Mouse (Mus musculus) kidney, adult 9 months (tissue): ENCODE results near the gene Car1.
"Not testable (repeated sequence)": the region's sequence is repeated elsewhere in the genome, so short reads cannot be mapped to it uniquely, and the experiment has no call there.

Source experiments
- DNase-seq: peaks from one replicate; pipeline ENCODE4 v3.0.0; 2022

The Car1 gene

GRCm38 (mm10) chr3:14808211-14808610 lies at the start of gene Car1:
TSS of gene Car1 (minus strand) at chr3:14808368.
- DNase-seq, result no peak

DNA sequence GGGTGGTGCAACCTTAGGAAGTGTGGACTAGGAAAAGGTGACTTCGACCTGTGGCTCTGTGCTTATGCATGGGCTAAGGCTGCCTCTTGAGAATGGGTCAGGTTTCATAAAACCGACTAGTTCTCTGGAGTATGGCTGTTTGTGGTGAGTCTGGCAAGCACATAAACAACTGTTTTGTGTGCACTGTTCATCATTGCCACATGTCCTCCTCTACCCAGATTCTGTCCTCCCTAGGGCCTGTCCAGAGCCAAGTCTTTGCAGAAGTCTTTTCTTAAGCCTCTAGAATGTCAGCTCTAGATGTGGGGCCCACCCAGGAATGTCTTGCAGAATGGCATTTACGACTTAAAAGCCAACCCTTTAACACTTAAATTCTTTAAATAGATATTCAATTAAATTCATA lies 49.7 kb upstream of the Car1 start:
- no peak for DNase-seq

DNA sequence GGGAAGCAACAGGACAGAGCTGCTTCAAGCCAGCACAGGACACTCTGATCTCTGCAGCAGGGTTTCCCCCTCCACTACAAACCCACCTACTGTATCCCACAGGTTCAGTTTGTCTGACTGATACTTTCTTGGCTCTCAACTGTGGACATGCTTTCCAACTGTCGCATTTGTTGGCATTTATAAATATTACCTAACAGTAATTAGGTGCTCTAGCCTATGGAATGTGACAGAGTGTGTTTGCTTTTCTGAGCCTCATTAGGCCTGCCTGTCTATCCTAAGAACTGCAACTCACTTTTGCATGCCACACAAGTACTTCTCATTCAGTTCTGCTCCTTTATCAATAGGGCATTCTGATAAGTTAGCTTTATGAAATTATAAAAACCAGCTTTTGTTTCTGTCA lies 46.3 kb upstream of the Car1 start:
- no peak for DNase-seq

GRCm38 (mm10) chr3:14853966-14854365 lies 45.8 kb upstream of the Car1 start:
- DNase-seq, result no peak

DNA sequence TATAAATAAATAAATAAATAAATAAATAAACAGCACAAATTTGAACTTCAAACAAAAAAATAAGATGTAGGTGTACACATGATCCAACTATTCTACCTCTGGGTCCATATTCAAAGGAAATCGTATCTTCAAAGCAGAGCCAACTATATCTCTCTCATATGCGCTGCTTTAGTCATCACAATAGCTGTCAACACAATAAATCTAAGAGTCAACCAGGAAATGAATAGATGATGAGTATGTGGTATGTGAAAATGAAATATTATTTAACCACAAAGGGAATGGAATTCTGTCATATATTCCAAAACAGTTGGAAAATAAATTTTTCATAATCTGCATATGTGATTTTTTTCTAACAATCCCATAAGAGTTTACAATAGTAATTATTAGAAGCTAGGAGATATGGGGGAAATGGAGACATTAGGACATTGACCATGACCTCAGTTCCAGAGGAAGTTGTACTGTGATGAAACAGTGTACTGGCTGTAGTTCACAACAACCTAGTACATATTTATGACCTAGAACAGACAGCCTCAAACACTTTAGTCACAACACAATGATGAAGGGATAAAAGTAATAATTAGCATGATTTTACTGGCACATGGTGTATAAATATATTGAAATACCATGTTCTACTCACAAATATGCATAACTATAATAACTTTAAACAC lies 40.6 kb upstream of the Car1 start:
- DNase-seq, result no peak

GRCm38 (mm10) chr3:14839466-14840118 lies 31.4 kb upstream of the Car1 start:
- DNase-seq, result no peak

- no peak for DNase-seq
These were observed 30.8 kb upstream of the Car1 start for GRCm38 (mm10) chr3:14838936-14839335.

DNA sequence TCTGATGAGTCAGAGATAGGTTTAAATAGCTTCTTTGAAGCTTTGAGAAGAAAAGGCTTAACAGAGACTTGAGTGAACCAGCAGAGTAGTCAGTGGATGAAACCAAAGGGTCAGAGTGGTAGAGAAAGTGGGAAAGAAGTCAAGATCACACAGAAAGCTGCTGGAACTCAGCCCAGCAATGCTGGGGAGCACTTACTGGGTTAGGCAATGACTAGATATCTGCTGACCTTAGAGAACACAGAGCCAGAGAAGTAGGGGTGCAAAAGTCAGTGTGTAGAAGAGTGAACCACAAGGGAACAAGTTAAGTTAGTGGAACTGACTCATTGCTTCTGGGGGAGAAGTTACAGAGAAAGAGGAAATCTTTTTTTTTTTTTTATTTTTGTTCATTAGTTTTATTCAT lies 24.6 kb upstream of the Car1 start:
- peak; percentile 93 for DNase-seq

DNA sequence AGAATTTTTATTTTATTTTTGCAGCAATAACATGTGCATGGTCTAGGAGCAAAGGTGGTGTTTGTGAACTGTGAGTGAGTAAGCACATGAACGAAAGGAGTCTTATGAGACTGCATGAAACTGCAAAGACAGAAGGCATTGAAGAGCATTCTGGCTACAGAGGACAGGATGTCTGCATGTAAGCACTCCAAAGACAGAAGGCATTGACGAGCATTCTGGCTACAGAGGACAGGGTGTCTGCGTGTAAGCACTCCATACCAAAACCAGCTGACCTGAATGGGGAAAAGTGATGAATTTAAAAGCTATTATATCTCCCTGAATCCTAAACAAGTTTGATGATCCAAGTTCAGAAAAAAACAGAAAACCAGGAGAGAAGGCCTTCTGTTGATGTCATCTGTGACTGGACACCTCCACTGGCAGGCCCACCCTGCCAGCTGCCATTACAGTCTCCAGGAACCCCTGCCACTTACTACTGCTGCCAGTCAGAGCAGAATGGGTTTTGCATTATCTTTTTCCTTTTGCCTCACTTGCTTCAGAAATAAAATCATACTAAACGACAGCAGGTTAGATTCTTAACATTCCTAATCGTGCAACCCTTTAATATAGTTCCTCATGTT lies 23.2 kb upstream of the Car1 start:
- DNase-seq, result no peak

GRCm38 (mm10) chr3:14828896-14829295 lies 20.7 kb upstream of the Car1 start:
- DNase-seq, result peak; percentile 88

DNA sequence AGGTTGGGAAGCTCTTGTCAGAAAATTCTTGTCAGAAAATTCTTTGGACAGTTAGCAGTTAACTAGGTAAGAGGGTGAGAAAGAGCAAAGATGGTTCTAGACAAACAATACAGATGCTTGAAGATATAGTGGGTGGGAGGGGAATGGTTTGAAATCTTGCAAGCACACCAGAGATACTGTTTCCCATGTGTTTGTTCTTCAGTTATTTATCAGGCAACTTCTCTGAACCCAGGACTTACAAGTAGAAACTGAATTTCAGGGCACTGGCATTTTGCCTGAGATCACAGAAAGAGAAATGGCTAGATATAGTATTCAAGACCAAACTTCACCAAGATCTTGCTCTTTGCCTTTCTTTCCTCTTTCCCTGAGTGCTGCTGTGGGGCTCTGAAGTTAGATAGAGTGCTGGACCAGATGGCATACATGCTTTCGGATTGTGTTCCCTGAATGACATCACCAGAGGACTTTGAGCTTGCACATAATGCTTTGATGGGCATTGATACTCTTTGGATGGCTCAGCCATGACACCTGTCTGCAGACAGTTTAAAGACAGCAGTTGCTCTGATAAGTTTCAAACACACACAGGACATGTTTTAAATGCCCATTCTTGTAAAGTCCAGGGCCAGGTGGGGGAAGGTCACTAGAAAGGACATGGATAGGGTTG lies 11.8 kb upstream of the Car1 start:
- no peak for DNase-seq

DNA sequence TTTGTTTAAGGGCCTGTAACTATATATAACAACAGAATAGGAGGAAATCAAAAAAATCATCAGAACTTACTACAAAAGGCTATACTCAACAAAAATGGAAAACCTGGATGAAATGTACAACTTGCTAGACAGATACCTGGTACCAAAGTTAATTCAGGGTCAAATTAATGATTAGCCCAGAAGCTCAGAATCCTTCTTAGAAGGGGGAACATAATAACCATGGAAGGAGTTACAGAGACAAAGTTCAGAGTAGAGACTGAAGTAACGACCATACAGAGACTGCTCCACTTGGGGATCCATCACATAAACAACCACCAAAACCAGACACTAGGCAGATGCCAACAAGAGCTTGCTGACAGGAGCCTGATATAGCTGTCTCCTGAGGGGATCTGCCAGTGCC lies 7.2 kb upstream of the Car1 start:
- DNase-seq, result peak; percentile 75

DNA sequence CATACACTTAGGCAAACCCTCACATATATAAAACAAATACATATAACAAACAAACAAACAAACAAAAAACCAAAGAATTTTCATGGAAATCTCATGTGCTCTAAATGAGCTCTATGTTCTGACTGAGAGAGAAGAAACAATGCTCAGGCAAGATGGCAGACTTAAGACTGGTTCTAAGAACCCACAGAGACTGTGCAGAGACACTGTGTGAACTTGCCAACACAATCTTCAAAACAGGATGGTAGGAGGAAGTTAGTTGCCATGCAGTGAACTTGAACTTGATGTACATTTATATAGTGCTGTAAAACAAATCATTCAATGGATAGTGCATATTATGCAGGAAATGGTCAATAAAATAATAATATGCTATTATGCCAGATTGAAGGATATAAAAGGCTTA lies 1.5 kb downstream of the Car1 start:
- DNase-seq, result no peak

- no peak for DNase-seq
These were observed 2.2 kb downstream of the Car1 start for GRCm38 (mm10) chr3:14805962-14806361.

DNA sequence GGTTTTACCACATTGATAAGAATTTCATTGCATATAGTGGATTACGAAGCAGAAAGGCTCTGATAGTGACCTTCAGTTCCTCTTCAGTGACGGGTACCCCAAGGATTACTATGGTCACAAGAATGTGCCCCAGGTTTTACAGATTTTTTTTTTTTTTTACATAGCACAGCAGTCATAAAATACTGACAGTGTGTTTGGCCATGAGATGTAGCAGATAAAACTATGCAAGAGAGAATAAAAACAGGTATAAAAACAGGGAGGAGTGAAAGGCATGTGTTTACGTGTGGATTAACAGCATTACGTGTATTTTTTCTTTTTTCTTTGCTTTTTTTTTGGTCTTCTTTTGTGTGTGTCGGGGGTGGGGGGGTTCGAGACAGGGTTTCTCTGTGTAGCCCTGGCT lies 3.3 kb downstream of the Car1 start:
- DNase-seq, result no peak

DNA sequence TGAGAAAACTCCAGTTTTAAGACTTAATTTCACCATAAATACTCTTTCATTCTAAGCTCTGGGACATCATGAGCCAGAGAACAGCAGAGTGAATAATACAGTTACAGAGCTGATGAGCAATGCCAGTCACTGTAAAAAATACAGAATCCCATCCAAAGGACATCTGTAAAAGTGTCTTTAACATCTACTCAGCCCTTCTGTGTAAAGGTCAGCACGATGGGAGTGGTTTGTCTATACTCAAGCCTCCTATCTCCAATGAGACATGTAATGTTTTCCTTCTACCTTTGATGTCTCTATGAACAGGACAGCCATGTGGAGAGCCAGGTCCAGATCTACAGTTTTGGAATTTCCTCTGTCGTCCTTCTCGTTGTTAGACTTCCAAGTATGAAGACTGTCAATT lies 11.1 kb downstream of the Car1 start:
- no peak for DNase-seq

- DNase-seq, result no peak
These were observed 12.7 kb downstream of the Car1 start for GRCm38 (mm10) chr3:14795292-14796020.

DNA sequence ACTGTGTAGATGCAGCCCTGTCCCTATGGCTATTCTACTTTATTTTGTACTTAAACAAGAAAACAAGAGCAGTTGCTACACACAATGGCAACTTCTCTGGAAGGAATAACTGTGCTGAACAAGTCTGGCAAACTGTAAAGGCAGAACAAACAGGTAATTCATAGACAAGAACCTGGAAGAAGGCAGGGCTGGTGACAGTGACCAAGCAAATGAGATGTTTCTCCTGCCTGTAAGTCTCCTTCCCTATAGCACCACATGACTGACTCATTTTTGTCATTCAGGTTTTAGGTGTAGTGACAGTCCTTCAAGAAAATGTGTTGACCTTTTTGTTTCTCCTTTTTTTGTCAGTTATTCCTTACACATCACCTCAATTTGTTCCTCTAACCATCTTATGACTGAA lies 16.1 kb downstream of the Car1 start:
- no peak for DNase-seq

- peak; percentile 53 for DNase-seq
These were observed 20.6 kb downstream of the Car1 start for GRCm38 (mm10) chr3:14787607-14788006.

GRCm38 (mm10) chr3:14787136-14787535 lies 21.0 kb downstream of the Car1 start:
- peak; percentile 34 for DNase-seq

- DNase-seq, result peak; percentile 52
These were observed 21.6 kb downstream of the Car1 start for GRCm38 (mm10) chr3:14786551-14787079.

- no peak for DNase-seq
These were observed 22.8 kb downstream of the Car1 start for GRCm38 (mm10) chr3:14785353-14785752.

- DNase-seq, result not testable (repeated sequence)
These were observed 25.0 kb downstream of the Car1 start for GRCm38 (mm10) chr3:14783198-14783597.
